Mouse (Mus musculus): ENCODE results near the gene Anxa7. TPM values are rescaled to one million over a fixed set of nuclear protein-coding genes. Genes with fewer than 3 reads are reported as not detected.
A peak's percentile ranks its signal among the peaks of the same experiment; 100 is the strongest.

Anxa7 gene
- polyA plus RNA-seq, 1 experiment from 2014 or later = 29.2 TPM

DNA sequence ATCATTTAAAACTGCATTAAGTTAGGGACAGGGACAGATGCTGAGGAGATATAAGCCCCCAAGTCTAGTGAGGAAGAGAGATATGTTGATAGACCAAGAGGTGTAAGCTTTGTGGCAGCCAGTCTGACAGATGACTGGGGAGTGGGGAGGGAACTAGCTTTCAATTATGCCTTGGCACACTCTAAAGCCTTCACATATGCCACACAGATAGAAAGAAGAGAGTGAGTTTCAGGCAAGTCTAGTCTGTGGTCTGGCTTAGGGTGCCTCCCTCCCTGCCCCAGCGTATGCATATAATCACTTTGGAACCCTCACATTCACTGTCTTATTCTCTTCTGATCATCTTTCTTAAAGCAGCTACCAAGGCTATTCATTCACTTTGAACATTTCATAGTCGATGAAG, 28.6 kb downstream of the Anxa7 start:
- Histone ChIP-seq H3K27me3 (ENCODE audit: insufficient read depth, low read length) (no peaks in the 10 kb centered on the region), H3K9ac (replicated peaks) (peak overlapping the region; percentile 36), H3K9me3 (ENCODE audit: low read length) (no peaks in the 10 kb centered on the region), H3K4me1 (ENCODE audit: insufficient read depth) (peaks cover 6% of the 10 kb centered on the region; the same call in 1 of the 2 replicates), H3K36me3 (replicated peaks; ENCODE audit: insufficient read depth, low read length) (peaks cover 11% of the 10 kb centered on the region), H3K27ac (ENCODE audit: low read depth) (no peak overlapping the region), H3K4me3 (ENCODE audit: low read depth, low read length) (peak overlapping the region; percentile 25), H3K4me2 (ENCODE audit: low read depth, low read length) (peak overlapping the region; percentile 71)
- no peak for TF ChIP-seq CTCF (IDR thresholded peaks at IDR 0.05; ENCODE audit: low read depth)
- no peak for TF ChIP-seq EP300 (IDR thresholded peaks at IDR 0.05; ENCODE audit: low read depth)
- 19% methylated on average over 2 of the region's 2 CpGs for WGBS (ENCODE audit: insufficient replicate concordance)
- DNase-seq = no peak
- ATAC-seq = no peak; the same call in 1 of the 2 replicates

DNA sequence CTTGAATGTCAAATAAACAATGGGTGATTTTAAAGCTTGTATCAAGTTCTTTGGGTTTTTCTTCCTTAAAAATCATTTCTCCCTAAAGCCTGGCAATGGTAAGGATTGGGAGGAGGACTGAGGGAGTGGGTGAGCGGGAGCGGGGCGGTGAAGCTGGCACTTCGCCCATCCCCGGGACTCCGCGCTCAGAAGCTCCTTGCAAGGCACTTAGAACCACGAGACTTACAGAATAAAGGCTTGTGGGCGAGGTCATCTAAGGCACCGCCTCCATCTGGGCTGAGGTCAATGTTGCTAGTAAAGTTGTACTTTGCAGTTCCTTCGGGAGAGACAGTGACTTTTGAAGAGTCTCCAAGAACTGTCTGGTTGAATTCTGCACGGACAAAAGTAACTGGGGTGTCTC, 32.7 kb downstream of the Anxa7 start:
- no peak overlapping the region for H3K27ac ChIP-seq (ENCODE audit: low read depth)
- no peaks in the 10 kb centered on the region for H3K9me3 ChIP-seq (ENCODE audit: low read length)
- no peaks in the 10 kb centered on the region for H3K36me3 ChIP-seq (replicated peaks; ENCODE audit: insufficient read depth, low read length)
- TF ChIP-seq EP300 (IDR thresholded peaks at IDR 0.05; ENCODE audit: low read depth) = no peak
- TF ChIP-seq CTCF (IDR thresholded peaks at IDR 0.05; ENCODE audit: low read depth) = no peak
- no peak overlapping the region for H3K4me3 ChIP-seq (ENCODE audit: low read depth, low read length)
- H3K4me1 ChIP-seq (ENCODE audit: insufficient read depth) = peaks cover 6% of the 10 kb centered on the region; the same call in 1 of the 2 replicates
- no peak overlapping the region for H3K4me2 ChIP-seq (ENCODE audit: low read depth, low read length)
- no peak overlapping the region for H3K9ac ChIP-seq (replicated peaks)
- ATAC-seq = no peak
- WGBS (ENCODE audit: insufficient replicate concordance) = 64% methylated on average over 12 of the region's 12 CpGs
- H3K27me3 ChIP-seq (ENCODE audit: insufficient read depth, low read length) = no peaks in the 10 kb centered on the region
- DNase-seq = no peak

DNA sequence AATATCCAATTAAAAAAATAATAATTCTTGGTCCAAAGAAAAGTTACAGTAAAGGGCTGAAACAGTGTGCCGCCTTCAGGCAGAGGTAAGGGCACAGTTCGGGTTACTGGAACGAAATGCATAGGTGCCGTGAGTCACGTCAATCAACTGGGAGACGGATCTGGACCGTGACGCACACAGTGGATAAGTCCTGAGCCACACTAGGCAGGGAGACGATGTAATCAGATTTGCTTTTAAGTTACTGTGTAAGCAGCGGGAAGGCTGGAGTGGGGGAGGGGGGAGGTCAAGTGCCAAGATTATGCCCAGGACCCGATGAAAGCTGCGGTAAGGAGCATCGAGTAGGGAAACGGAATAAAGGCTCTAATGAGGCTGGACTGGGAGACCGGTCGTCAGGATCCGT, 37.7 kb downstream of the Anxa7 start:
- DNase-seq (no peak), ATAC-seq (no peak)
- Histone ChIP-seq H3K27me3 (ENCODE audit: insufficient read depth, low read length) (no peaks in the 10 kb centered on the region), H3K4me2 (ENCODE audit: low read depth, low read length) (no peak overlapping the region), H3K27ac (ENCODE audit: low read depth) (no peak overlapping the region), H3K4me3 (ENCODE audit: low read depth, low read length) (no peak overlapping the region), H3K9ac (replicated peaks) (no peak overlapping the region), H3K36me3 (replicated peaks; ENCODE audit: insufficient read depth, low read length) (no peaks in the 10 kb centered on the region), H3K4me1 (ENCODE audit: insufficient read depth) (no peaks in the 10 kb centered on the region), H3K9me3 (ENCODE audit: low read length) (no peaks in the 10 kb centered on the region)
- WGBS (ENCODE audit: insufficient replicate concordance) = 74% methylated on average over 17 of the region's 17 CpGs
- TF ChIP-seq EP300 (IDR thresholded peaks at IDR 0.05; ENCODE audit: low read depth) = no peak
- TF ChIP-seq CTCF (IDR thresholded peaks at IDR 0.05; ENCODE audit: low read depth) = no peak

GRCm38 (mm10) chr14:20436976-20437375, 43.0 kb downstream of the Anxa7 start:
- 46% methylated on average over 6 of the region's 6 CpGs for WGBS (ENCODE audit: insufficient replicate concordance)
- TF ChIP-seq EP300 (IDR thresholded peaks at IDR 0.05; ENCODE audit: low read depth) (no peak), CTCF (IDR thresholded peaks at IDR 0.05; ENCODE audit: low read depth) (no peak)

GRCm38 (mm10) chr14:20432420-20432819, 47.5 kb downstream of the Anxa7 start:
- TF ChIP-seq CTCF (IDR thresholded peaks at IDR 0.05; ENCODE audit: low read depth) = no peak
- no peak for TF ChIP-seq EP300 (IDR thresholded peaks at IDR 0.05; ENCODE audit: low read depth)
- Histone ChIP-seq H3K4me2 (ENCODE audit: low read depth, low read length) (no peak overlapping the region), H3K36me3 (replicated peaks; ENCODE audit: insufficient read depth, low read length) (no peaks in the 10 kb centered on the region), H3K27ac (ENCODE audit: low read depth) (no peak overlapping the region), H3K4me1 (ENCODE audit: insufficient read depth) (no peaks in the 10 kb centered on the region), H3K9me3 (ENCODE audit: low read length) (no peaks in the 10 kb centered on the region), H3K9ac (replicated peaks) (no peak overlapping the region), H3K27me3 (ENCODE audit: insufficient read depth, low read length) (no peaks in the 10 kb centered on the region), H3K4me3 (ENCODE audit: low read depth, low read length) (no peak overlapping the region)
- ATAC-seq (no peak), DNase-seq (no peak)
- 84% methylated on average over 4 of the region's 4 CpGs for WGBS (ENCODE audit: insufficient replicate concordance)

More at GRCm38 (mm10) chr14:20436976-20437375, 43.0 kb downstream of the Anxa7 start:
- H3K4me1 ChIP-seq (ENCODE audit: insufficient read depth) = no peaks in the 10 kb centered on the region
- no peak overlapping the region for H3K4me3 ChIP-seq (ENCODE audit: low read depth, low read length)
- ATAC-seq = no peak
- H3K27me3 ChIP-seq (ENCODE audit: insufficient read depth, low read length) = no peaks in the 10 kb centered on the region
- H3K9me3 ChIP-seq (ENCODE audit: low read length) = no peaks in the 10 kb centered on the region
- DNase-seq = no peak
- H3K9ac ChIP-seq (replicated peaks) = no peak overlapping the region
- H3K36me3 ChIP-seq (replicated peaks; ENCODE audit: insufficient read depth, low read length) = no peaks in the 10 kb centered on the region
- no peak overlapping the region for H3K27ac ChIP-seq (ENCODE audit: low read depth)
- H3K4me2 ChIP-seq (ENCODE audit: low read depth, low read length) = no peak overlapping the region

- Histone ChIP-seq H3K27ac (ENCODE audit: low read depth) (no peak overlapping the region), H3K9ac (replicated peaks) (no peak overlapping the region), H3K4me2 (ENCODE audit: low read depth, low read length) (no peak overlapping the region), H3K36me3 (replicated peaks; ENCODE audit: insufficient read depth, low read length) (no peaks in the 10 kb centered on the region), H3K4me1 (ENCODE audit: insufficient read depth) (no peaks in the 10 kb centered on the region), H3K4me3 (ENCODE audit: low read depth, low read length) (no peak overlapping the region), H3K27me3 (ENCODE audit: insufficient read depth, low read length) (no peaks in the 10 kb centered on the region), H3K9me3 (ENCODE audit: low read length) (no peaks in the 10 kb centered on the region)
- WGBS (ENCODE audit: insufficient replicate concordance) = 61% methylated on average over 6 of the region's 6 CpGs
- ATAC-seq (no peak), DNase-seq (no peak)
- no peak for TF ChIP-seq EP300 (IDR thresholded peaks at IDR 0.05; ENCODE audit: low read depth)
- no peak for TF ChIP-seq CTCF (IDR thresholded peaks at IDR 0.05; ENCODE audit: low read depth)
Observed at GRCm38 (mm10) chr14:20431726-20432125, 48.2 kb downstream of the Anxa7 start.

DNA sequence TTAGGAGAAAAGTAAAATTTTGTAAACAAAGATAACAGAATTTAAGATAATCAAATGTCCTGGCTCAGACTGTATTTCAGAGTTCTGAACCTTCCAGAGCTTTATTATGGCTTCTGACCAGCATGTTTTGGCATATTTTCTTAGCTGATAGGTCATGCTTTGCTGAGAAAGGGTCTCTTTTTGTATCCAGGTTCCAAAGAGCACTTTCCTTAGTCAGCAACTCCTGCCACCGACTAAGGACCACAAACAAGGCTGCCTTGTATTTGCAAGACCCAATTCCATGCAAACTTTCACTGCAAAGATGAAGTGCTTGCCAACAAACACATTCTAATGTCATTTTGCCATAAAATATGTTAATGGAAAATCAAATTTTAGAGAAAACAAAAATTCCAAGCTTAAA, 50.1 kb downstream of the Anxa7 start:
- ATAC-seq = no peak
- H3K4me2 ChIP-seq (ENCODE audit: low read depth, low read length) = no peak overlapping the region

More for the DNA sequence above, 50.1 kb downstream of the Anxa7 start:
- Histone ChIP-seq H3K36me3 (replicated peaks; ENCODE audit: insufficient read depth, low read length) (no peaks in the 10 kb centered on the region), H3K4me1 (ENCODE audit: insufficient read depth) (no peaks in the 10 kb centered on the region), H3K9ac (replicated peaks) (no peak overlapping the region), H3K9me3 (ENCODE audit: low read length) (no peaks in the 10 kb centered on the region), H3K27me3 (ENCODE audit: insufficient read depth, low read length) (no peaks in the 10 kb centered on the region), H3K4me3 (ENCODE audit: low read depth, low read length) (no peak overlapping the region), H3K27ac (ENCODE audit: low read depth) (no peak overlapping the region)
- WGBS (ENCODE audit: insufficient replicate concordance) = 52% methylated on average over 1 of the region's 1 CpGs
- DNase-seq = no peak
- TF ChIP-seq CTCF (IDR thresholded peaks at IDR 0.05; ENCODE audit: low read depth) (no peak), EP300 (IDR thresholded peaks at IDR 0.05; ENCODE audit: low read depth) (no peak)
